Mouse (Mus musculus) liver, embryonic 14.5 days (tissue): ENCODE results near the gene Nfya. TPM values are rescaled to one million over a fixed set of nuclear protein-coding genes. Genes with fewer than 3 reads are reported as not detected.

Experiments used
- ATAC-seq: fragments of 200-750 bp; cut with Nextera tagmentation; 2 replicates; pipeline ENCODE4 v1.8.0; 2017; ENCODE audit warnings: moderate number of reproducible peaks, mild to moderate bottlenecking, moderate library complexity; ENCODE audit not compliant: insufficient read depth
- DNase-seq, 3 experiments: peaks; one replicate each; pipeline ENCODE4 v3.0.0-alpha.2; 2012 to 2013; ENCODE audit warnings: low read depth in 3 of 3, low spot score in 3 of 3
- H3K27ac ChIP-seq: fragments of 300-500 bp; sonication (generic); 2 replicates; pipeline ENCODE4 v1.5.1; 2014; ENCODE audit warnings: moderate library complexity, mild to moderate bottlenecking, control low read depth, inconsistent platforms
- H3K27me3 ChIP-seq: fragments of 300-500 bp; sonication (generic); 2 replicates; pipeline ENCODE4 v1.6.1; 2014; ENCODE audit warnings: mild to moderate bottlenecking, low read length, moderate library complexity; ENCODE audit not compliant: control insufficient read depth, insufficient read depth
- H3K36me3 ChIP-seq: fragments of 300-500 bp; sonication (generic); replicated peaks from 2 replicates; pipeline ENCODE4 v1.6.1; 2014; ENCODE audit warnings: low read depth; ENCODE audit not compliant: control insufficient read depth, insufficient read depth
- H3K4me1 ChIP-seq, 2 experiments: fragments of 200-500 bp in 1 of 2; fragments of 300-500 bp in 1 of 2; sonication (generic) in 1 of 2; replicated peaks; 2 replicates each; pipeline ENCODE4 v1.6.1; 2012 to 2014; ENCODE audit warnings: antibody characterized with exemption in 1 of 2, inconsistent platforms in 1 of 2, low read length in 1 of 2; ENCODE audit not compliant: control insufficient read depth in 2 of 2, insufficient read depth in 2 of 2
- H3K4me2 ChIP-seq: fragments of 300-500 bp; sonication (generic); 2 replicates; pipeline ENCODE4 v1.6.1; 2014; ENCODE audit warnings: low read depth, mild to moderate bottlenecking, control low read depth, moderate library complexity
- H3K4me3 ChIP-seq, 2 experiments: fragments of 200-500 bp in 1 of 2; fragments of 300-500 bp in 1 of 2; sonication (generic) in 1 of 2; 2 replicates each; pipeline ENCODE4 v1.5.1; 2012 to 2014; ENCODE audit warnings: low read depth in 2 of 2, low read length in 2 of 2, mild to moderate bottlenecking in 2 of 2, control low read depth in 1 of 2, inconsistent platforms in 1 of 2, moderate library complexity in 1 of 2; ENCODE audit not compliant: insufficient read depth in 1 of 2
- H3K9ac ChIP-seq: fragments of 300-500 bp; sonication (generic); replicated peaks from 2 replicates; pipeline ENCODE4 v1.6.1; 2014; ENCODE audit warnings: mild to moderate bottlenecking, control low read depth, moderate library complexity
- H3K9me3 ChIP-seq: fragments of 300-500 bp; sonication (generic); 2 replicates; pipeline ENCODE4 v1.6.1; 2016; ENCODE audit warnings: low read length, mixed read lengths; ENCODE audit not compliant: control insufficient read depth
- CTCF ChIP-seq: IDR thresholded peaks from 2 replicates; pipeline ENCODE4 v1.5.1; 2016; ENCODE audit warnings: antibody characterized with exemption, low read depth, control low read depth
- EP300 ChIP-seq: IDR thresholded peaks from 2 replicates; pipeline ENCODE4 v1.6.1; 2016; ENCODE audit warnings: antibody characterized with exemption, low read depth
- WGBS: fragments of 180-500 bp; shearing (Covaris S2); extraction: QIAGEN DNeasy Blood & Tissue Kit; methylation state at CpG from one replicate; pipeline ENCODE4 v1.1.7; 2014; ENCODE audit not compliant: insufficient replicate concordance; 5-methylcytosine and 5-hydroxymethylcytosine counted together
- polyA plus RNA-seq, 2 experiments: library from polyadenylated mRNA; depleted of rRNA in 1 of 2; stranded (reverse) in 1 of 2; unstranded in 1 of 2; fragments of >200 nt; fragmentation: Nextera tagmentation in 1 of 2; extraction: Ambion mirVana in 1 of 2; gene quantifications; 2 replicates each; pipeline versions ENCODE4 v1.2.1 to v1.2.3; 2012 to 2014

Nfya gene
- polyA plus RNA-seq, 2 experiments: 6.9 to 32.7 TPM

DNA sequence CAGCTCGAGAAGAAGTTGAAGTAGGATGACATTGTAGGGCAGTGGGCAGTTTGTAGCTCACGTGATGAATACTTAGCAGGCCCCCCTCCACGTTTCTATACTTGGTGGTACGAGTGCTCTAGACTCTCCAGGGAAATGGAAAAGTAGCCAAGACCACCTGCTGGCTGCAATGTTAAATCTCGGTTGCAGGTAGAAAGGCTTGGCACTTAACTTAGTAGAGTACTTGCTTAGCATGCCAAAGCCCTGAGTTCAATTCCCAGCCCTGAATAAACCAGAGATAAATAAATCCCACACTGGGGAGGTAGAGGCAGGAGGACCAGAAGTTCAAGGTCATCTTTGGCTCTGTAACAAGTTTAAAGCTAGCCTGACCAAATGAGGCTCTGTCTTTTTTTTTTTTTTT, 24.8 kb upstream of the Nfya start:
- Histone ChIP-seq H3K9me3 (no peaks in the 10 kb centered on the region), H3K4me2 (no peak overlapping the region), H3K27ac (no peak overlapping the region), H3K9ac (no peak overlapping the region), H3K27me3 (no peaks in the 10 kb centered on the region), H3K4me3 (no peak overlapping the region), H3K36me3 (no peaks in the 10 kb centered on the region), H3K4me1 (peaks cover 2 to 20% of the 10 kb centered on the region in 2 experiments)
- DNase-seq: no peak
- TF ChIP-seq CTCF (no peak), EP300 (no peak)
- WGBS: 63% methylated on average over 5 of the region's 5 CpGs
- no peak for ATAC-seq

GRCm38 (mm10) chr17:48433689-48434330, 24.1 kb upstream of the Nfya start:
- no peak overlapping the region for H3K9ac ChIP-seq
- H3K9me3 ChIP-seq: no peaks in the 10 kb centered on the region
- no peaks in the 10 kb centered on the region for H3K27me3 ChIP-seq
- DNase-seq: no peak
- no peak overlapping the region for H3K4me3 ChIP-seq
- no peak overlapping the region for H3K27ac ChIP-seq
- 49% methylated on average over 6 of the region's 6 CpGs for WGBS
- no peak overlapping the region for H3K4me2 ChIP-seq
- TF ChIP-seq CTCF (peak; percentile 70), EP300 (no peak)
- peaks cover 2 to 20% of the 10 kb centered on the region in 2 experiments for H3K4me1 ChIP-seq
- no peak for ATAC-seq
- H3K36me3 ChIP-seq: no peaks in the 10 kb centered on the region

DNA sequence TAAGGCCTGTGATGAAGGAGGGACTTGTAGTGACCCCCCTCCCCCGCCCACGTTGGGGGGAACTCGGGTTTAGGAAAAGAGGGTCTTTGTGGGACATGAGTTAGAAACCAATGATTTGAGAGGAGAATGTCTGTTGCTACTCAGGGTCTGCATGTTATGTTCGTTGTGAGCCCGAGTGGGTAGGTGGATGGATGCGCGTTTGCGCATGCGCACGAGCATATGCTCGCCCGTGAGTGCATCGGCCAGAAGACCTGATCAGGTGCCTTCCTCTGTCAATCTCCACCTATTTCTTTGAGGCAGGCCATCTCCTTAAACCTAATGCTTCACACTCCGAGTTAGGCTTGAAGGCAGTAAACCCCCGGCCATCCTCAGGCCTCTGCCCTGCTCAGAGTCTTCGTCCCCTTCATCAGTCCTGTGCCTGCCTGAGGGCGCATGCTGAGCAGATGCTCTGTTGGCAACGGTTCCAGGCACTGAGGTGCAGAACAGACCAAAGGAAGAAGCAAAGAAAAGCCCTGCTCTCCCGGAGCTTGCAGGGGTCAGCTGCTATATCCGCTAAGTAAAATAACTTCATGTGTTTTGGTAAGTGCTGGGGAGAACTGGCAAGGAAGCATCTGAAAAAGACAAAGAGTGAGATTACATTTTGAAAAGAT, 23.4 kb upstream of the Nfya start:
- H3K4me1 ChIP-seq: peaks cover 2 to 20% of the 10 kb centered on the region in 2 experiments
- TF ChIP-seq EP300 (no peak), CTCF (no peak)
- no peaks in the 10 kb centered on the region for H3K9me3 ChIP-seq
- no peak overlapping the region for H3K4me2 ChIP-seq
- no peak overlapping the region for H3K27ac ChIP-seq
- ATAC-seq: no peak
- WGBS: 72% methylated on average over 20 of the region's 20 CpGs
- H3K9ac ChIP-seq: no peak overlapping the region
- no peaks in the 10 kb centered on the region for H3K27me3 ChIP-seq
- H3K4me3 ChIP-seq: no peak overlapping the region
- DNase-seq: no peak
- no peaks in the 10 kb centered on the region for H3K36me3 ChIP-seq

DNA sequence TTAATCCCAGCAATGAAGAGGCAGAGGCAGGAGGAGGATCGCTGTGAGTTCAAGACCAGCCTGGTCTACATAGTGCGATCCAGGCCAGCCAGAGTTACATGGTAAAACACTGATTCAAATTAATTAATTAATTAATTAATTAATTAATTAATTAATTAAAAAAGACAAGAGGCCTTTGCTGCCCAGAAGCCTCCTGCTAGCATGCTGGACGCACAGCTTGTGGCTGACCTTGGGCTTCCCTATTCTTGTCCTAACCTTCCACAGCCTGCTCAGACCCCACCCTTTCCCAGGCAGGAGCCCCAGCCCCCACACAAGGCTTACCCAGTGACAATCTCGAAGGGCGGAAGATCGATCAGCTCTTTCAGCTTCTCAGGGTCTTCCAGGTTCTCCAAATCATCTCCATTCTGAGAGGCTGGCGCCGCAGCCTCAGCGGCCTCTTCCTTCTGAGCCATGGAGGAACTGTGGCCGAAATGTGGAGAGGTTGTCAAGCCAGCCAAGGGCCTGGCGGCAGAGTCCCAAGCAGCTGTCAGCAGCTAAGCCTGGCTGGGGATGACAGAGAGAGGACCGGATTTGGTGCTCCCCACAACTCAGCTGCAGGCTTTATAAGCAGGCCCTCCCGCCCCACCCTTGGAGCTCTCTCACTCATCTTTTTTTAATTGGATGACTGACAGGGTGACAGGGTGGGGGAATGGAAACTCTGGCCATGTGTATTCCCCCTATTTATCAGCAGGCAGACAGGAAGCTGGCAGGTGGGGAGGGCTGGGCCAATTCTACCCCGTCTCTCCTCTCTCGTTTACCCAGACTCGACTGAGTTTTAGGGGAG, 22.7 kb upstream of the Nfya start, which contains the start of gene Apobec2:
Gene Apobec2, minus strand, starts transcription at position 773 of the 823 bp plus-strand sequence.
- ATAC-seq (peak; percentile 56; the same call in 1 of the 2 replicates), DNase-seq (no peak)
- Histone ChIP-seq H3K4me1 (peaks cover 2 to 19% of the 10 kb centered on the region in 2 experiments), H3K36me3 (no peaks in the 10 kb centered on the region), H3K27ac (no peak within 1 kb of the TSS), H3K4me2 (no peak within 1 kb of the TSS), H3K27me3 (no peaks in the 10 kb centered on the region), H3K9ac (0 out of 2 replicates have a peak within 1 kb of the TSS, but pooled peaks have one; percentile 23), H3K9me3 (no peaks in the 10 kb centered on the region), H3K4me3 (no peak within 1 kb of the TSS)
- TF ChIP-seq EP300: no peak
- TF ChIP-seq CTCF: no peak
- WGBS: 30% methylated on average over 16 of the region's 16 CpGs

DNA sequence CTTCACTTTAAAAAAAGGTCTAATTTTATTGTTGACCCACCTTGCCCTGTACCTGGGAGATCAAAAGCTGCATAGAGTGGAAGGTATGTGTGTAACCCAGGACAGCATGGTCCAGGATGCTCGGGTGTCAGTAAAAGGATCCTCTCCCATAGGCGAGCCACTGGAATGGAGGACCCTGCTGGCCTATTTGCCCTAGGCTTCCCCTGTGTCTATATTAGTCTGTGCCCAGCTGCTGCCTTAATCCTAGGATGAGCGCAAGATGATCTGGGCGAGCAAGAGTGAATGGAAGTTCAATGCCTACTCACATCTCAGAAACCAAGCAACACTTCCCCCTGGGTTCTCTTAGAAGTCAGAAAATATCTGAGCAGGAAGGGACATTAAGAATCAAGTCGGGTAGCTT, 21.3 kb upstream of the Nfya start:
- Histone ChIP-seq H3K4me1 (peaks cover 4 to 29% of the 10 kb centered on the region in 2 experiments), H3K36me3 (no peaks in the 10 kb centered on the region), H3K9ac (no peak overlapping the region), H3K9me3 (no peaks in the 10 kb centered on the region), H3K27ac (no peak overlapping the region), H3K27me3 (no peaks in the 10 kb centered on the region), H3K4me2 (no peak overlapping the region), H3K4me3 (no peak overlapping the region)
- ATAC-seq (no peak), DNase-seq (no peak)
- 61% methylated on average over 5 of the region's 5 CpGs for WGBS
- no peak for TF ChIP-seq CTCF
- no peak for TF ChIP-seq EP300
